Mouse (Mus musculus): ENCODE results near the gene Sae1. TPM values are rescaled to one million over a fixed set of nuclear protein-coding genes. Genes with fewer than 3 reads are reported as not detected.
A peak's percentile ranks its signal among the peaks of the same experiment; 100 is the strongest.

The Sae1 gene
- total and polyA plus RNA-seq, 2 experiments, result 11.5 to 16.1 TPM

GRCm38 (mm10) chr7:16295321-16295900 is 92.2 kb downstream of the Sae1 start:
- Histone ChIP-seq H3K79me2 (ENCODE audit: control insufficient read depth, insufficient read depth, low read length) (no peaks in the 10 kb centered on the region), H3K27me3 (ENCODE audit: control insufficient read depth, insufficient read depth, low read length) (no peaks in the 10 kb centered on the region), H3K4me3 (ENCODE audit: insufficient read depth, low read depth, low read length) (peak overlapping the region; percentile 57), H3K36me3 (ENCODE audit: control insufficient read depth, insufficient read depth, low read length) (no peaks in the 10 kb centered on the region), H3K9ac (ENCODE audit: low read depth, low read length) (peak overlapping the region; percentile 59), H3K4me1 (ENCODE audit: control insufficient read depth, insufficient read depth, low read length) (peaks cover 7% of the 10 kb centered on the region; the same call in 1 of the 2 replicates), H3K27ac (replicated peaks; ENCODE audit: insufficient read depth, low read depth, low read length) (peak overlapping the region; percentile 70)
- WGBS, result 3% methylated on average over 41 of the region's 41 CpGs
- peak; percentile 73 for DNase-seq (ENCODE audit: extremely low read depth, low read depth, low spot score)
- no peak for TF ChIP-seq CTCF (IDR thresholded peaks at IDR 0.05; ENCODE audit: low read depth, low read length)
- no peak for TF ChIP-seq POLR2A (IDR thresholded peaks at IDR 0.05; ENCODE audit: extremely low read depth, insufficient read depth, low read length)

GRCm38 (mm10) chr7:16294837-16295236 is 92.8 kb downstream of the Sae1 start:
- under 1% methylated on average over 23 of the region's 23 CpGs for WGBS
- TF ChIP-seq POLR2A (IDR thresholded peaks at IDR 0.05; ENCODE audit: extremely low read depth, insufficient read depth, low read length), result 0 out of 2 replicates have a peak, but pooled peaks have one; percentile 17
- peak; percentile 98 for TF ChIP-seq CTCF (IDR thresholded peaks at IDR 0.05; ENCODE audit: low read depth, low read length)
- DNase-seq (ENCODE audit: extremely low read depth, low read depth, low spot score), result peak; percentile 75
- peak overlapping the region; percentile 70 for H3K27ac ChIP-seq (replicated peaks; ENCODE audit: insufficient read depth, low read depth, low read length)
- H3K36me3 ChIP-seq (ENCODE audit: control insufficient read depth, insufficient read depth, low read length), result no peaks in the 10 kb centered on the region
- H3K4me1 ChIP-seq (ENCODE audit: control insufficient read depth, insufficient read depth, low read length), result peaks cover 7% of the 10 kb centered on the region; the same call in 1 of the 2 replicates
- H3K4me3 ChIP-seq (ENCODE audit: insufficient read depth, low read depth, low read length), result peak overlapping the region; percentile 57
- H3K79me2 ChIP-seq (ENCODE audit: control insufficient read depth, insufficient read depth, low read length), result no peaks in the 10 kb centered on the region
- peak overlapping the region; percentile 59 for H3K9ac ChIP-seq (ENCODE audit: low read depth, low read length)
- no peaks in the 10 kb centered on the region for H3K27me3 ChIP-seq (ENCODE audit: control insufficient read depth, insufficient read depth, low read length)

- no peak for DNase-seq (ENCODE audit: extremely low read depth, low read depth, low spot score)
- Histone ChIP-seq H3K4me3 (ENCODE audit: insufficient read depth, low read depth, low read length) (no peak overlapping the region), H3K27me3 (ENCODE audit: control insufficient read depth, insufficient read depth, low read length) (no peaks in the 10 kb centered on the region), H3K27ac (replicated peaks; ENCODE audit: insufficient read depth, low read depth, low read length) (no peak overlapping the region), H3K4me1 (ENCODE audit: control insufficient read depth, insufficient read depth, low read length) (peaks cover 7% of the 10 kb centered on the region; the same call in 1 of the 2 replicates), H3K36me3 (ENCODE audit: control insufficient read depth, insufficient read depth, low read length) (no peaks in the 10 kb centered on the region), H3K9ac (ENCODE audit: low read depth, low read length) (no peak overlapping the region), H3K79me2 (ENCODE audit: control insufficient read depth, insufficient read depth, low read length) (no peaks in the 10 kb centered on the region)
- TF ChIP-seq POLR2A (IDR thresholded peaks at IDR 0.05; ENCODE audit: extremely low read depth, insufficient read depth, low read length), result no peak
- TF ChIP-seq CTCF (IDR thresholded peaks at IDR 0.05; ENCODE audit: low read depth, low read length), result peak; percentile 6; the same call in 1 of the 2 replicates
- 33% methylated on average over 4 of the region's 4 CpGs for WGBS
These were observed 93.3 kb downstream of the Sae1 start for GRCm38 (mm10) chr7:16294346-16294745.

GRCm38 (mm10) chr7:16287791-16288190 is 99.8 kb downstream of the Sae1 start:
- WGBS, result 23% methylated on average over 1 of the region's 1 CpGs
- H3K79me2 ChIP-seq (ENCODE audit: control insufficient read depth, insufficient read depth, low read length), result no peaks in the 10 kb centered on the region
- H3K4me1 ChIP-seq (ENCODE audit: control insufficient read depth, insufficient read depth, low read length), result peaks cover 3% of the 10 kb centered on the region; the same call in 1 of the 2 replicates
- H3K27ac ChIP-seq (replicated peaks; ENCODE audit: insufficient read depth, low read depth, low read length), result peak overlapping the region; percentile 68
- no peak for TF ChIP-seq CTCF (IDR thresholded peaks at IDR 0.05; ENCODE audit: low read depth, low read length)
- no peak for TF ChIP-seq POLR2A (IDR thresholded peaks at IDR 0.05; ENCODE audit: extremely low read depth, insufficient read depth, low read length)
- no peak overlapping the region for H3K9ac ChIP-seq (ENCODE audit: low read depth, low read length)
- H3K4me3 ChIP-seq (ENCODE audit: insufficient read depth, low read depth, low read length), result no peak overlapping the region
- no peaks in the 10 kb centered on the region for H3K27me3 ChIP-seq (ENCODE audit: control insufficient read depth, insufficient read depth, low read length)
- DNase-seq (ENCODE audit: extremely low read depth, low read depth, low spot score), result peak; percentile 91
- peaks cover 2% of the 10 kb centered on the region; the same call in 1 of the 2 replicates for H3K36me3 ChIP-seq (ENCODE audit: control insufficient read depth, insufficient read depth, low read length)

- Histone ChIP-seq H3K27me3 (ENCODE audit: control insufficient read depth, insufficient read depth, low read length) (no peaks in the 10 kb centered on the region), H3K9ac (ENCODE audit: low read depth, low read length) (no peak overlapping the region), H3K79me2 (ENCODE audit: control insufficient read depth, insufficient read depth, low read length) (no peaks in the 10 kb centered on the region), H3K4me1 (ENCODE audit: control insufficient read depth, insufficient read depth, low read length) (peaks cover 3% of the 10 kb centered on the region; the same call in 1 of the 2 replicates), H3K36me3 (ENCODE audit: control insufficient read depth, insufficient read depth, low read length) (peaks cover 6% of the 10 kb centered on the region; the same call in 1 of the 2 replicates), H3K27ac (replicated peaks; ENCODE audit: insufficient read depth, low read depth, low read length) (no peak overlapping the region), H3K4me3 (ENCODE audit: insufficient read depth, low read depth, low read length) (no peak overlapping the region)
- 78% methylated on average over 2 of the region's 2 CpGs for WGBS
- TF ChIP-seq CTCF (IDR thresholded peaks at IDR 0.05; ENCODE audit: low read depth, low read length), result no peak
- TF ChIP-seq POLR2A (IDR thresholded peaks at IDR 0.05; ENCODE audit: extremely low read depth, insufficient read depth, low read length), result no peak
- DNase-seq (ENCODE audit: extremely low read depth, low read depth, low spot score), result no peak
These were observed 100.6 kb downstream of the Sae1 start for GRCm38 (mm10) chr7:16287016-16287415.
